Mouse (Mus musculus): ENCODE results near the gene Aaed1.

DNA sequence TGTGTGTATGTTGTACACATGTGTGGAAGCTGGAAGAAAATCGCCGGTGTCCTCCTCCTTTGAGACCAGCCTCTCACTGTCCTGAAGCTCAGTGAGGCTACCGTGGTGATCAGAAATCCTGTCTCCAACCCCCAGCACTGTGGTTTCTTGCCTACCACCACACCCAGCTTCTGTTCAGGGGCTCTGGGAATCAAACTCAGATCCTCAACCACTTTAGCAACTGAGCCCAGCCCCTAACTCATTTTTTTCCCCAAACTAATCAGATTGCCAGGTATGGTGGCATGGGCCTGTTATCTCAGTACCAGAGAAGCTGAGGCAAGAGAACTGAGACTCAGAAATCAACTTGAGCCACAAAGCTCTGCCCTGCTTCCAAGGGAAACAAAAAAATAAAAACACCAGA lies 76.7 kb downstream of the Aaed1 start:
- TF ChIP-seq CTCF (IDR thresholded peaks at IDR 0.05; ENCODE audit: low read depth) = no peak
- TF ChIP-seq EP300 (optimal IDR thresholded peaks at IDR 0.05) = no peak
